Mouse (Mus musculus) heart, postnatal 4 days (tissue): ENCODE measurements around the gene 9230102O04Rik. TPM values are rescaled to one million over a fixed set of nuclear protein-coding genes. Genes with fewer than 3 reads are reported as not detected.

ENCODE experiments used
- DNase-seq: peaks from one replicate; pipeline ENCODE4 v3.0.0; 2021
- total RNA-seq, 2 experiments: library from RNA; stranded (reverse); gene quantifications; 2 replicates each; pipeline ENCODE4 v1.2.3; 2021

9230102O04Rik gene
- total RNA-seq: not detected

DNA sequence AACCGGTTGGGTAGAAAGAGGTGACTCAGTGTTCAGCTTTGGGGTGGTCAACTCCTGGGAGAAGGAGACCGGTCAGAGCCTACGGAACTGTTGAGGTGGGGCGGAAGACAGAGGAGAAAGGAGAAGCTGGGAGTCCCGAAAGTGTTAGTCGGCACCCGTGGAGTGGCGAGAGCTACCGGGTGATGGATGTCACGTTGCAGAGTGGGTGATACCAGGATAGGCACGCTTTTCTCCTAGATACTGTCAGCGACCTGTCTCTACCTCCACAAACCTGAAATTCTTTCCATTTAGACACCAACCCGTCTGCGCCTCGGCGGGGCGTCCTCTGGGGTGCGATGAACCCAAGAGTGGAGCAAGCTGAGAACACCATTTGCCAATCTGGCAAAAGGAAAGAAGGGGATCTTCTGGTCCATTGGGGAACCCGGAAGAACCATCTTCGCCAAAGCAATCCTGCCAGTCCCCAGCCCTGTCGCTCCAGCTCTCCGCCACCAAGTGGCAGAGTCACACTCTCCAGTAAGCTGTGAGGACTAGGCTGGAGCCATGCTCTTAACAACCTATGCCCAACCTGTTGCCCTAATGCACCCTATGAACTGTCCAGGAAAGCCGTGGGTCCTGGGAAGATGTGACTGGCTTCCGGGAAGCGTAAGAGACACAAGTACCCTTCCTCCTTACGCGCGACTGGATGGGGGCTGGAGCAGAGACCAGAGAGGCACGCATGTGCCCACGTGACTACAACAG is at the start of gene 9230102O04Rik:
Gene 9230102O04Rik (minus strand): TSS at position 628 of the 738 bp plus-strand sequence.
- peak; percentile 52 for DNase-seq

- no peak for DNase-seq
These were observed 46.6 kb upstream of the 9230102O04Rik start for GRCm38 (mm10) chr2:9935965-9936364.

- DNase-seq: no peak
These were observed 37.6 kb upstream of the 9230102O04Rik start for GRCm38 (mm10) chr2:9926905-9927283.

- no peak for DNase-seq
These were observed 37.0 kb upstream of the 9230102O04Rik start for GRCm38 (mm10) chr2:9926194-9926904.

- no peak for DNase-seq
These were observed 29.5 kb upstream of the 9230102O04Rik start for GRCm38 (mm10) chr2:9918691-9919471.

- no peak for DNase-seq
These were observed 28.3 kb upstream of the 9230102O04Rik start for GRCm38 (mm10) chr2:9917602-9918001.

GRCm38 (mm10) chr2:9905995-9906394 is 16.7 kb upstream of the 9230102O04Rik start:
- DNase-seq: no peak

- no peak for DNase-seq
These were observed 14.7 kb upstream of the 9230102O04Rik start for GRCm38 (mm10) chr2:9903854-9904560.

GRCm38 (mm10) chr2:9897846-9898245 is 8.5 kb upstream of the 9230102O04Rik start:
- no peak for DNase-seq

GRCm38 (mm10) chr2:9896097-9896770 is 6.9 kb upstream of the 9230102O04Rik start:
- no peak for DNase-seq

GRCm38 (mm10) chr2:9894836-9895593 is 5.7 kb upstream of the 9230102O04Rik start:
- no peak for DNase-seq

GRCm38 (mm10) chr2:9893272-9893953 is 4.1 kb upstream of the 9230102O04Rik start:
- DNase-seq: no peak

GRCm38 (mm10) chr2:9892541-9892940 is 3.2 kb upstream of the 9230102O04Rik start:
- no peak for DNase-seq

GRCm38 (mm10) chr2:9890906-9891305 is 1.6 kb upstream of the 9230102O04Rik start:
- DNase-seq: no peak

GRCm38 (mm10) chr2:9890251-9890650 is 911 bp upstream of the 9230102O04Rik start:
- DNase-seq: no peak

GRCm38 (mm10) chr2:9889651-9890183 is 377 bp upstream of the 9230102O04Rik start, which contains the start of gene Gata3:
TSS of gene Gata3 (minus strand) at chr2:9890034.
- no peak for DNase-seq

- no peak for DNase-seq
These were observed 1.7 kb downstream of the 9230102O04Rik start for GRCm38 (mm10) chr2:9887636-9888035.

GRCm38 (mm10) chr2:9886921-9887610 is 2.3 kb downstream of the 9230102O04Rik start:
- DNase-seq: no peak

GRCm38 (mm10) chr2:9886031-9886430 is 3.3 kb downstream of the 9230102O04Rik start:
- no peak for DNase-seq
